Mouse (Mus musculus) ES-Bruce4 (cell line): Measurements from ENCODE around the gene Fhit. TPM values are rescaled to one million over a fixed set of nuclear protein-coding genes. Genes with fewer than 3 reads are reported as not detected.
"Not testable (repeated sequence)": the region's sequence is repeated elsewhere in the genome, so short reads cannot be mapped to it uniquely, and the experiment has no call there.

Source experiments
- H3K27ac ChIP-seq: 2 replicates; pipeline ENCODE4 v1.5.1; 2012; ENCODE audit warnings: low read length, inconsistent platforms; ENCODE audit not compliant: insufficient read depth
- H3K27me3 ChIP-seq: 2 replicates; pipeline ENCODE4 v1.6.1; 2012; ENCODE audit warnings: mild to moderate bottlenecking, low read length, inconsistent platforms; ENCODE audit not compliant: control insufficient read depth, poor library complexity, insufficient read depth, severe bottlenecking
- H3K36me3 ChIP-seq: 2 replicates; pipeline ENCODE4 v1.6.1; 2012; ENCODE audit warnings: inconsistent platforms, mild to moderate bottlenecking, low read length, moderate library complexity; ENCODE audit not compliant: control insufficient read depth, poor library complexity, insufficient read depth, severe bottlenecking
- H3K4me1 ChIP-seq: one replicate; pipeline ENCODE4 v1.8.1; 2011; ENCODE audit warnings: low read length; ENCODE audit not compliant: control insufficient read depth, insufficient read depth
- H3K4me3 ChIP-seq: 2 replicates; pipeline ENCODE4 v1.5.1; 2011; ENCODE audit warnings: low read depth, mild to moderate bottlenecking, low read length
- H3K9ac ChIP-seq: 2 replicates; pipeline ENCODE4 v1.6.1; 2012; ENCODE audit warnings: low read depth, mild to moderate bottlenecking, inconsistent platforms; ENCODE audit not compliant: poor library complexity, severe bottlenecking
- H3K9me3 ChIP-seq: replicated peaks from 2 replicates; pipeline ENCODE4 v1.6.1; 2012; ENCODE audit warnings: mild to moderate bottlenecking, low read length, inconsistent platforms; ENCODE audit not compliant: control insufficient read depth, poor library complexity, insufficient read depth, severe bottlenecking
- CTCF ChIP-seq: IDR thresholded peaks from one replicate; pipeline ENCODE4 v1.8.1; 2011; ENCODE audit warnings: low read depth, low read length
- EP300 ChIP-seq: IDR thresholded peaks from 2 replicates; pipeline ENCODE4 v1.6.1; 2011; ENCODE audit warnings: low read depth, low read length; ENCODE audit not compliant: insufficient read depth
- POLR2A ChIP-seq: IDR thresholded peaks from one replicate; pipeline ENCODE4 v1.8.1; 2011; ENCODE audit warnings: low read length; ENCODE audit not compliant: insufficient read depth
- polyA plus RNA-seq: library from polyadenylated mRNA; stranded (reverse); fragments of >200 nt; gene quantifications from 2 replicates; pipeline ENCODE4 v1.2.4, GENCODE M21; 2011; ENCODE audit warnings: low read depth; ENCODE audit not compliant: missing spikeins, insufficient read depth, insufficient read length

Fhit gene
- polyA plus RNA-seq, 1 experiment, result not detected

DNA sequence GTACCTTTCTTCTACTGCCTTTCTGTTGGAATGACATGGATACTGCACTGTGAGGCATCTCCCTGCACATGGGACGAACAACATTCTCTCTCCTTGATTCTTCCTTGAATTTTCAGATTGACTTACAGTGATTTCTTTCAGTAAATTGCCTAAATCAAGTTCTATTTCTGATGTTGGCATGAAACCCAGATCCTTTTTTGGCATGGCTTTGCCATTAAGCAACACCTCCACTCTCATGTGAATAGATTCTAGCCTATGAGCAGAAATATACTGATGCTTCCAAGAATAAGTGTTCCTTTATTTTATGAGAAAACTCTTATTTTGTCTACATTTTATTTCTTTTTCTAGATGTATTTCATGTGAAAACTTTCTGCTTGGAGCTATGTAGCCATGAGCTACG is 383.1 kb downstream of the Fhit start:
- Histone ChIP-seq H3K36me3 (no peaks in the 10 kb centered on the region), H3K4me1 (no peaks in the 10 kb centered on the region), H3K9ac (no peak overlapping the region), H3K4me3 (no peak overlapping the region), H3K9me3 (no peaks in the 10 kb centered on the region), H3K27me3 (no peaks in the 10 kb centered on the region), H3K27ac (no peak overlapping the region)
- TF ChIP-seq POLR2A, result no peak
- no peak for TF ChIP-seq CTCF
- TF ChIP-seq EP300, result no peak

DNA sequence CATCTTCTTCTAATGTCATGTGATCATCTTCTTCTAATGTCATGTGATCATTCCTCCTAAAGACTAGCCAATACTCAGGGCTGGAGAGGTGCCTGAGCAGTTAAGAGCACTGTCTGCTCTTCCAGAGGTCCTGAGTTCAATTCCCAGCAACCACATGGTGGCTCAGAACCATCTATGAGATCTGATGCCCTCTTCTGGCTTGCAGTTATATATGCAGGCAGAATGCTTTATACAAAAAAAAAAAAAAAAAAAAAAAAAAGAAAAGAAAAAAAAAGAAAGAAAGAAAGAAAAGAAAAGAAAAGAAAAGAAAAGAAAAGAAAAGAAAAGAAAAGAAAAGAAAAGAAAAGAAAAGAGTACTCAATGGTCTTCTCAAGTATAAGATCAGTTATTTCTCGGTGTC is 407.0 kb downstream of the Fhit start:
- not testable (repeated sequence) for H3K27ac ChIP-seq, H3K4me3 ChIP-seq, H3K9me3 ChIP-seq, H3K27me3 ChIP-seq, H3K9ac ChIP-seq, H3K4me1 ChIP-seq, H3K36me3 ChIP-seq

DNA sequence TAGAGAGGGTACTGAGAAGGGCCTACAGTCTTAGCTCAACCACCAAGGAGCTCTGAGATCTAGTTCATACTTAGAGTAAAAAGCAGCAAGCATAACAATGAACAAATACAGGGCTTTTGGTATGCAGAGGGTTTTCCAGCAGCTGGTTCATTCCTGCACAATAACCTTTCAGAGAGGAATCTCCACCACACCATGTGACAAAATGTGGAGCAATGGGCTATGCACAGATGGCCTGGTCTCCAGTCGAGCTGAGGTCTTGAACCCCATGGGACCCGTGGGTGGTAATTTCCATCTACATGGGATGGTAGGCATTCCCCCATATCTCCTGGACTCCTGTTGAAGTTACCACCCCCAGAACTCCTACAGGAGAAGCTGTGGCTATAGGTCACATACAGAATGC is 423.8 kb downstream of the Fhit start:
- no peak for TF ChIP-seq EP300
- no peak for TF ChIP-seq CTCF
- TF ChIP-seq POLR2A, result no peak
- Histone ChIP-seq H3K27ac (no peak overlapping the region), H3K4me3 (no peak overlapping the region), H3K9me3 (no peaks in the 10 kb centered on the region), H3K4me1 (no peaks in the 10 kb centered on the region), H3K27me3 (no peaks in the 10 kb centered on the region), H3K9ac (no peak overlapping the region), H3K36me3 (no peaks in the 10 kb centered on the region)

DNA sequence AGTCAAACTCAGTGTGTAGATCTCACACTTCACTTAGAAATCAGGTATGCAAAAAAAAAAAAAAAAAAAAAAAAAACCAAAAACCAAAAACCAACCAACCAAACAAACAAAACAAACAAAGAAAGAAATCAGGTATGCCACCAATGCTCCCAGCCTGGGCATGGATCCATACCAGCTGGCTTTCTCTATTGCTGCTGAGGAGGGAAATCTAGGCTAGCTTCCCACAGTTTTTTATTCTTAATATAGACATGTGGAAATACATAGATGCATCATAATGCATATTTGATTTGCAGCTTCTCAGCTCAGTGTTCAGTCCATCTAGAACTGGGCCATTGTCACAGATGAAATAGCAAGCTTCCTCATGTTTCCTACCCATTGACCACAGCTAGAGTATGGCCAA is 439.3 kb downstream of the Fhit start:
- Histone ChIP-seq H3K9ac (no peak overlapping the region), H3K4me1 (no peaks in the 10 kb centered on the region), H3K4me3 (no peak overlapping the region), H3K36me3 (no peaks in the 10 kb centered on the region), H3K27ac (no peak overlapping the region), H3K9me3 (no peaks in the 10 kb centered on the region), H3K27me3 (no peaks in the 10 kb centered on the region)
- TF ChIP-seq EP300, result no peak
- no peak for TF ChIP-seq POLR2A
- TF ChIP-seq CTCF, result no peak

DNA sequence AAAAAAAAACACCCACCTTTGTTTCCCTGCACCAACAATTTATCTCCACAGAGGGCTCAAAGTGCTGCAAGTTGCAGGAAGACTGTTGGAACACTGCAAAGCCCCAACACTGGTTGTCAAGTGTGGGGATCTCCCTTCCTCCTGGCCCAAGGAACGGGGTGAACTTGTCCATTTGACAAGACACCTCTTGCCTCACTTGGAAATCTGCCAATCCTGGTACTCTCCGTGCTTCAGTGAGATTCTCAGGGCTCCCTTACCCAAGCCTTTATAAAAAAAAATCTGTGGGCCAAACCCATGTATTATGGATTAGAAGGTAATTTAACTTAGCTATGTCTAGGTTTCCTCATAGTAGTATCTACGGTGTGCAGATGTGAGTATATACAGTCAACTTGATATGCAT is 448.9 kb downstream of the Fhit start:
- Histone ChIP-seq H3K9ac (no peak overlapping the region), H3K9me3 (peaks cover 20% of the 10 kb centered on the region), H3K27ac (peak overlapping the region; percentile 69; the same call in 1 of the 2 replicates), H3K36me3 (no peaks in the 10 kb centered on the region), H3K4me3 (no peak overlapping the region), H3K27me3 (no peaks in the 10 kb centered on the region), H3K4me1 (no peaks in the 10 kb centered on the region)
- TF ChIP-seq EP300, result no peak
- TF ChIP-seq CTCF, result no peak
- no peak for TF ChIP-seq POLR2A

DNA sequence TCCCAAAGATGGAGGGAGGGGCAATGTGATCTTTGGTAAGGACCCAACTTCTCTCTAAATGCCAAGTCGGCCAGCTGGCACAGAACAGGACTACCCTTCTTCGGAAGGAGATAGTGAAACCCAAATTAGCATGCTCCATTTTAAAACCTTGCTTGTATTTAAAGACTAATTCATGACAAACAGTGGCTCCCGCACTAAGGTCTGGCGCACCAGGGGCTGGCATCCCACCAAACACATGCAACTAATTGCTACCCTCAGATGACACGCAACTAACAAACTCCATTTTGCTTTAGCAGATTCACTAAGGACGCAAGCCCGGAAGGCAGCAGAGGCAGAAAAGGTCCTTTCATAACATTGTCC is 449.3 kb downstream of the Fhit start:
- Histone ChIP-seq H3K9me3 (peaks cover 20% of the 10 kb centered on the region), H3K36me3 (no peaks in the 10 kb centered on the region), H3K9ac (no peak overlapping the region), H3K4me1 (no peaks in the 10 kb centered on the region), H3K4me3 (no peak overlapping the region), H3K27ac (no peak overlapping the region), H3K27me3 (no peaks in the 10 kb centered on the region)
- TF ChIP-seq POLR2A, result no peak
- TF ChIP-seq CTCF, result no peak
- no peak for TF ChIP-seq EP300
